Mouse (Mus musculus) testis, adult 2 months (tissue): Measurements from ENCODE around the gene Slf2.

Source experiments
- CTCF ChIP-seq: fragments of 200-500 bp; IDR thresholded peaks from 2 replicates; pipeline ENCODE4 v1.5.1; 2012; ENCODE audit warnings: low read depth, mild to moderate bottlenecking, inconsistent platforms, low read length, moderate library complexity; ENCODE audit not compliant: control insufficient read depth, insufficient read depth, insufficient replicate concordance
- POLR2A ChIP-seq: fragments of 200-500 bp; IDR thresholded peaks from 2 replicates; pipeline ENCODE4 v1.6.1; 2012; ENCODE audit warnings: low read depth, mild to moderate bottlenecking, inconsistent platforms, low read length, moderate library complexity; ENCODE audit not compliant: control insufficient read depth

GRCm38 (mm10) chr19:44965978-44966377, 35.0 kb downstream of the Slf2 start:
- TF ChIP-seq CTCF (no peak), POLR2A (no peak)
